Mouse (Mus musculus): ENCODE measurements at regions not wholly inside any gene's neighbourhood (a gene's known extent, or its start where the extent isn't known, plus 50 kb on each side); places are given as distances from the start of the nearest gene placed in this dataset.

GRCm38 (mm10) chr6:41151542-41151941, 116.2 kb upstream of the 2210010C04Rik start:
- no peaks in the 10 kb centered on the region for H3K36me3 ChIP-seq (ENCODE audit: control insufficient read depth in 1 of 2, insufficient read depth in 2 of 2, low read length in 2 of 2)
- DNase-seq (ENCODE audit: low read depth, low spot score) = no peak
- no peaks in the 10 kb centered on the region for H3K4me1 ChIP-seq (ENCODE audit: control insufficient read depth in 1 of 2, insufficient read depth in 2 of 2, low read length in 2 of 2)
- no peak overlapping the region for H3K4me3 ChIP-seq (ENCODE audit: control insufficient read depth in 1 of 2, insufficient read depth in 1 of 2, low read depth in 2 of 2, low read length in 2 of 2)
- H3K9me3 ChIP-seq (replicated peaks; ENCODE audit: insufficient read depth, low read length) = no peaks in the 10 kb centered on the region
- TF ChIP-seq SIN3A (IDR thresholded peaks at IDR 0.05; ENCODE audit: low read length) (no peak), BHLHE40 (IDR thresholded peaks at IDR 0.05; ENCODE audit: borderline replicate concordance, low read depth, low read length) (no peak), SMC3 (IDR thresholded peaks at IDR 0.05; ENCODE audit: low read depth, low read length) (no peak), EP300 (IDR thresholded peaks at IDR 0.05; ENCODE audit: low read depth in 1 of 2, low read length in 2 of 2) (no peak), POLR2AphosphoS5 (IDR thresholded peaks at IDR 0.05; ENCODE audit: borderline replicate concordance, low read depth, low read length) (no peak), MAFK (IDR thresholded peaks at IDR 0.05; ENCODE audit: borderline replicate concordance, low read depth, low read length) (no peak), MXI1 (IDR thresholded peaks at IDR 0.05; ENCODE audit: low read depth, low read length) (no peak), NRF1 (IDR thresholded peaks at IDR 0.05; ENCODE audit: insufficient read depth, low read depth, low read length, poor library complexity, severe bottlenecking) (no peak), GATA1 (IDR thresholded peaks at IDR 0.05; ENCODE audit: low read depth, low read length) (no peak), ETS1 (IDR thresholded peaks at IDR 0.05; ENCODE audit: low read depth, low read length) (no peak), MAZ (IDR thresholded peaks at IDR 0.05; ENCODE audit: low read depth, low read length) (no peak), KAT2A (conservative IDR thresholded peaks at IDR 0.05; ENCODE audit: low read depth, low read length) (no peak), POLR2AphosphoS2 (IDR thresholded peaks at IDR 0.05; ENCODE audit: low read length) (no peak), E2F4 (IDR thresholded peaks at IDR 0.05; ENCODE audit: borderline replicate concordance, low read depth, low read length) (no peak), ELF1 (IDR thresholded peaks at IDR 0.05; ENCODE audit: low read depth, low read length) (no peak), RAD21 (IDR thresholded peaks at IDR 0.05; ENCODE audit: low read depth, low read length) (no peak), CHD2 (IDR thresholded peaks at IDR 0.05; ENCODE audit: low read length) (no peak), TCF12 (IDR thresholded peaks at IDR 0.05; ENCODE audit: low read depth, low read length) (no peak), MYB (IDR thresholded peaks at IDR 0.05; ENCODE audit: low read depth, low read length) (no peak)
- no peaks in the 10 kb centered on the region for H3K27me3 ChIP-seq (ENCODE audit: control insufficient read depth in 1 of 2, insufficient read depth in 2 of 2, low read length in 2 of 2)
- H3K9ac ChIP-seq (ENCODE audit: control insufficient read depth, low read depth, low read length, poor library complexity, severe bottlenecking) = no peak overlapping the region
- H3K79me2 ChIP-seq (ENCODE audit: control insufficient read depth, insufficient read depth, low read length, poor library complexity) = no peaks in the 10 kb centered on the region
- H3K27ac ChIP-seq (ENCODE audit: control insufficient read depth, low read depth, low read length) = no peak overlapping the region

GRCm38 (mm10) chr6:41140916-41141315, 105.6 kb upstream of the 2210010C04Rik start:
- H3K4me3 ChIP-seq (ENCODE audit: control insufficient read depth in 1 of 2, insufficient read depth in 1 of 2, low read depth in 2 of 2, low read length in 2 of 2) = no peak overlapping the region
- TF ChIP-seq UBTF (IDR thresholded peaks at IDR 0.05; ENCODE audit: borderline replicate concordance, insufficient read depth, low read depth, low read length) (no peak), ZC3H11A (IDR thresholded peaks at IDR 0.05; ENCODE audit: low read depth, low read length) (no peak), JUND (IDR thresholded peaks at IDR 0.05; ENCODE audit: low read depth, low read length) (no peak), SIN3A (IDR thresholded peaks at IDR 0.05; ENCODE audit: low read length) (no peak), EP300 (IDR thresholded peaks at IDR 0.05; ENCODE audit: low read depth in 1 of 2, low read length in 2 of 2) (no peak), GATA1 (IDR thresholded peaks at IDR 0.05; ENCODE audit: low read depth, low read length) (no peak), USF1 (IDR thresholded peaks at IDR 0.05; ENCODE audit: low read depth, low read length) (no peak), CHD2 (IDR thresholded peaks at IDR 0.05; ENCODE audit: low read length) (no peak), ZMIZ1 (IDR thresholded peaks at IDR 0.05; ENCODE audit: low read depth, low read length) (no peak), MYC (IDR thresholded peaks at IDR 0.05; ENCODE audit: low read depth, low read length) (no peak), ELF1 (IDR thresholded peaks at IDR 0.05; ENCODE audit: low read depth, low read length) (no peak), CHD1 (IDR thresholded peaks at IDR 0.05; ENCODE audit: low read depth, low read length) (no peak), NELFE (IDR thresholded peaks at IDR 0.05; ENCODE audit: low read depth, low read length) (no peak), USF2 (IDR thresholded peaks at IDR 0.05; ENCODE audit: borderline replicate concordance in 1 of 2, insufficient read depth in 1 of 2, low read depth in 1 of 2, low read length in 2 of 2) (no peak), GABPA (IDR thresholded peaks at IDR 0.05; ENCODE audit: low read depth, low read length) (no peak), MAFK (IDR thresholded peaks at IDR 0.05; ENCODE audit: borderline replicate concordance, low read depth, low read length) (no peak), CTCF (IDR thresholded peaks at IDR 0.05 in 2 of 3, conservative IDR thresholded peaks at IDR 0.05 in 1 of 3; ENCODE audit: control insufficient read depth in 1 of 3, insufficient read depth in 1 of 3, low read depth in 2 of 3, low read length in 3 of 3, poor library complexity in 1 of 3, severe bottlenecking in 1 of 3) (no peak), NRF1 (IDR thresholded peaks at IDR 0.05; ENCODE audit: insufficient read depth, low read depth, low read length, poor library complexity, severe bottlenecking) (no peak)
- H3K9ac ChIP-seq (ENCODE audit: control insufficient read depth, low read depth, low read length, poor library complexity, severe bottlenecking) = no peak overlapping the region
- no peaks in the 10 kb centered on the region for H3K27me3 ChIP-seq (ENCODE audit: control insufficient read depth in 1 of 2, insufficient read depth in 2 of 2, low read length in 2 of 2)
- no peaks in the 10 kb centered on the region for H3K79me2 ChIP-seq (ENCODE audit: control insufficient read depth, insufficient read depth, low read length, poor library complexity)
- H3K4me1 ChIP-seq (ENCODE audit: control insufficient read depth in 1 of 2, insufficient read depth in 2 of 2, low read length in 2 of 2) = no peaks in the 10 kb centered on the region
- H3K9me3 ChIP-seq (replicated peaks; ENCODE audit: insufficient read depth, low read length) = no peaks in the 10 kb centered on the region
- no peak overlapping the region for H3K27ac ChIP-seq (ENCODE audit: control insufficient read depth, low read depth, low read length)
- DNase-seq (ENCODE audit: low read depth, low spot score) = no peak
- no peaks in the 10 kb centered on the region for H3K36me3 ChIP-seq (ENCODE audit: control insufficient read depth in 1 of 2, insufficient read depth in 2 of 2, low read length in 2 of 2)
